Mouse (Mus musculus) adrenal gland, adult 8-10 months (tissue): ENCODE measurements around the gene Gucd1. TPM values are rescaled to one million over a fixed set of nuclear protein-coding genes. Genes with fewer than 3 reads are reported as not detected.

Experiments used
- DNase-seq: peaks from one replicate; pipeline ENCODE4 v3.0.0; 2022
- total RNA-seq, 4 experiments: library from RNA; stranded (reverse); gene quantifications; 2 replicates each; pipeline ENCODE4 v1.2.4; 2022

Gucd1 gene
- total RNA-seq, 4 experiments from 2014 or later: 20.3 to 23.9 (median 23.2) TPM

- no peak for DNase-seq
These were observed 200.6 kb downstream of the Gucd1 start for GRCm38 (mm10) chr10:75316908-75317761.

- DNase-seq: no peak
These were observed 201.1 kb downstream of the Gucd1 start, which contains the start of gene Adora2a for GRCm38 (mm10) chr10:75316872-75316907. Gene Adora2a (plus strand): TSS chr10:75316877.

- no peak for DNase-seq
These were observed 201.3 kb downstream of the Gucd1 start for GRCm38 (mm10) chr10:75316472-75316871.

GRCm38 (mm10) chr10:75315756-75316155 lies 202.0 kb downstream of the Gucd1 start:
- no peak for DNase-seq

GRCm38 (mm10) chr10:75314190-75314980 lies 203.4 kb downstream of the Gucd1 start:
- DNase-seq: no peak

GRCm38 (mm10) chr10:75312361-75312760 lies 205.4 kb downstream of the Gucd1 start:
- DNase-seq: no peak

- DNase-seq: no peak
These were observed 210.6 kb downstream of the Gucd1 start for GRCm38 (mm10) chr10:75307130-75307529.

- no peak for DNase-seq
These were observed 213.4 kb downstream of the Gucd1 start for GRCm38 (mm10) chr10:75304413-75304812.

GRCm38 (mm10) chr10:75304049-75304405 lies 213.7 kb downstream of the Gucd1 start:
- DNase-seq: no peak

GRCm38 (mm10) chr10:75303324-75304048 lies 214.3 kb downstream of the Gucd1 start:
- no peak for DNase-seq

- DNase-seq: no peak
These were observed 215.2 kb downstream of the Gucd1 start for GRCm38 (mm10) chr10:75302536-75302935.

- DNase-seq: no peak
These were observed 215.8 kb downstream of the Gucd1 start for GRCm38 (mm10) chr10:75301937-75302336.

- no peak for DNase-seq
These were observed 216.5 kb downstream of the Gucd1 start for GRCm38 (mm10) chr10:75301195-75301806.

Other genes with a start within 250 kb of the Gucd1 start
- gene Adora2a, start 201.1 kb downstream of the Gucd1 start, total RNA-seq: 1 to 10 TPM; 1.6 to 5.2 (median 2.4) TPM
- gene Upb1, start 116.9 kb downstream of the Gucd1 start, total RNA-seq: 1 to 10 TPM in 3 of 4 experiments, under 1 TPM in 1; 0.65 to 1.9 (median 1.4) TPM
- 10 to 100 TPM; 82.7 to 88.0 (median 86.2) TPM for gene Snrpd3, start 421 bp downstream of the Gucd1 start, total RNA-seq
- under 1 TPM; 0.19 to 0.37 (median 0.26) TPM for gene Lrrc75b, start 42.4 kb upstream of the Gucd1 start, total RNA-seq
- gene Ggt1, start 43.6 kb upstream of the Gucd1 start, total RNA-seq: under 1 TPM in 2 of 4 experiments, not detected in 2; 0.40 to 0.42 TPM
- gene Ggt5, start 71.4 kb upstream of the Gucd1 start, total RNA-seq: 1 to 10 TPM; 4.2 to 9.6 (median 5.7) TPM
- 10 to 100 TPM in 2 of 4 experiments, 1 to 10 TPM in 2; 9.4 to 15.1 (median 11.5) TPM for gene Susd2, start 126.0 kb upstream of the Gucd1 start, total RNA-seq
- gene Cabin1, start 246.4 kb upstream of the Gucd1 start, total RNA-seq: 10 to 100 TPM; 35.7 to 69.0 (median 43.8) TPM